Mouse (Mus musculus): ENCODE measurements around the gene Pitpna. TPM values are rescaled to one million over a fixed set of nuclear protein-coding genes. Genes with fewer than 3 reads are reported as not detected.

Pitpna gene
- 56.1 and 70.4 TPM in 2 replicates for polyA plus RNA-seq (2012; rRNA removed)

GRCm38 (mm10) chr11:75587493-75588284, at the start of gene Pitpna:
Gene Pitpna (plus strand): TSS chr11:75588097.
- Histone ChIP-seq H3K4me3 (replicated peaks; ENCODE audit: extremely low read depth, low read depth, low read length) (peak within 1 kb of the TSS; percentile 95), H3K4me1 (ENCODE audit: control insufficient read depth, insufficient read depth, low read length) (peaks cover 18% of the 10 kb centered on the region)
- TF ChIP-seq POLR2A (IDR thresholded peaks at IDR 0.05; ENCODE audit: borderline replicate concordance, extremely low read depth, low read depth, low read length) (peak; percentile 89), CTCF (IDR thresholded peaks at IDR 0.05; ENCODE audit: insufficient read depth, low read length) (no peak)
- DNase-seq = peak; percentile 95
- 4% methylated on average over 49 of the region's 49 CpGs for WGBS

GRCm38 (mm10) chr11:75538184-75538969, 49.5 kb upstream of the Pitpna start:
- no peak for DNase-seq
- 33% methylated on average over 9 of the region's 9 CpGs for WGBS

GRCm38 (mm10) chr11:75538970-75539299, 49.0 kb upstream of the Pitpna start:
- Histone ChIP-seq H3K4me3 (replicated peaks; ENCODE audit: extremely low read depth, low read depth, low read length) (no peak overlapping the region), H3K4me1 (ENCODE audit: control insufficient read depth, insufficient read depth, low read length) (peaks cover 26% of the 10 kb centered on the region)
- no peak for DNase-seq
- 79% methylated on average over 13 of the region's 13 CpGs for WGBS
- TF ChIP-seq CTCF (IDR thresholded peaks at IDR 0.05; ENCODE audit: insufficient read depth, low read length) = no peak
- TF ChIP-seq POLR2A (IDR thresholded peaks at IDR 0.05; ENCODE audit: borderline replicate concordance, extremely low read depth, low read depth, low read length) = no peak

More at GRCm38 (mm10) chr11:75538184-75538969, 49.5 kb upstream of the Pitpna start:
- H3K4me3 ChIP-seq (replicated peaks; ENCODE audit: extremely low read depth, low read depth, low read length) = no peak overlapping the region
- peaks cover 26% of the 10 kb centered on the region for H3K4me1 ChIP-seq (ENCODE audit: control insufficient read depth, insufficient read depth, low read length)
- TF ChIP-seq CTCF (IDR thresholded peaks at IDR 0.05; ENCODE audit: insufficient read depth, low read length) (no peak), POLR2A (IDR thresholded peaks at IDR 0.05; ENCODE audit: borderline replicate concordance, extremely low read depth, low read depth, low read length) (no peak)

GRCm38 (mm10) chr11:75540209-75540608, 47.7 kb upstream of the Pitpna start:
- no peak for DNase-seq
- WGBS = 80% methylated on average over 8 of the region's 8 CpGs
- TF ChIP-seq CTCF (IDR thresholded peaks at IDR 0.05; ENCODE audit: insufficient read depth, low read length) (no peak), POLR2A (IDR thresholded peaks at IDR 0.05; ENCODE audit: borderline replicate concordance, extremely low read depth, low read depth, low read length) (no peak)

GRCm38 (mm10) chr11:75540710-75541581, 47.0 kb upstream of the Pitpna start:
- WGBS = 53% methylated on average over 19 of the region's 19 CpGs
- no peak for TF ChIP-seq POLR2A (IDR thresholded peaks at IDR 0.05; ENCODE audit: borderline replicate concordance, extremely low read depth, low read depth, low read length)
- TF ChIP-seq CTCF (IDR thresholded peaks at IDR 0.05; ENCODE audit: insufficient read depth, low read length) = no peak
- no peak overlapping the region for H3K4me3 ChIP-seq (replicated peaks; ENCODE audit: extremely low read depth, low read depth, low read length)
- H3K4me1 ChIP-seq (ENCODE audit: control insufficient read depth, insufficient read depth, low read length) = peaks cover 24% of the 10 kb centered on the region
- no peak for DNase-seq

More at GRCm38 (mm10) chr11:75540209-75540608, 47.7 kb upstream of the Pitpna start:
- H3K4me3 ChIP-seq (replicated peaks; ENCODE audit: extremely low read depth, low read depth, low read length) = no peak overlapping the region
- H3K4me1 ChIP-seq (ENCODE audit: control insufficient read depth, insufficient read depth, low read length) = peaks cover 24% of the 10 kb centered on the region

- Histone ChIP-seq H3K4me3 (replicated peaks; ENCODE audit: extremely low read depth, low read depth, low read length) (no peak overlapping the region), H3K4me1 (ENCODE audit: control insufficient read depth, insufficient read depth, low read length) (peaks cover 16% of the 10 kb centered on the region)
- WGBS = 88% methylated on average over 9 of the region's 9 CpGs
- TF ChIP-seq POLR2A (IDR thresholded peaks at IDR 0.05; ENCODE audit: borderline replicate concordance, extremely low read depth, low read depth, low read length) = no peak
- no peak for TF ChIP-seq CTCF (IDR thresholded peaks at IDR 0.05; ENCODE audit: insufficient read depth, low read length)
- no peak for DNase-seq
Measured at GRCm38 (mm10) chr11:75544713-75545112, 43.2 kb upstream of the Pitpna start.

- H3K4me1 ChIP-seq (ENCODE audit: control insufficient read depth, insufficient read depth, low read length) = peaks cover 18% of the 10 kb centered on the region
- TF ChIP-seq CTCF (IDR thresholded peaks at IDR 0.05; ENCODE audit: insufficient read depth, low read length) (no peak), POLR2A (IDR thresholded peaks at IDR 0.05; ENCODE audit: borderline replicate concordance, extremely low read depth, low read depth, low read length) (no peak)
- peak; percentile 6 for DNase-seq
- H3K4me3 ChIP-seq (replicated peaks; ENCODE audit: extremely low read depth, low read depth, low read length) = no peak overlapping the region
- 68% methylated on average over 4 of the region's 4 CpGs for WGBS
Measured at GRCm38 (mm10) chr11:75546057-75546456, 41.8 kb upstream of the Pitpna start.

- 31% methylated on average over 5 of the region's 5 CpGs for WGBS
- Histone ChIP-seq H3K4me1 (ENCODE audit: control insufficient read depth, insufficient read depth, low read length) (peaks cover 26% of the 10 kb centered on the region), H3K4me3 (replicated peaks; ENCODE audit: extremely low read depth, low read depth, low read length) (no peak overlapping the region)
- TF ChIP-seq CTCF (IDR thresholded peaks at IDR 0.05; ENCODE audit: insufficient read depth, low read length) (no peak), POLR2A (IDR thresholded peaks at IDR 0.05; ENCODE audit: borderline replicate concordance, extremely low read depth, low read depth, low read length) (no peak)
- DNase-seq = peak; percentile 69
Measured at GRCm38 (mm10) chr11:75549658-75550111, 38.2 kb upstream of the Pitpna start.

All from lung, adult 2 months (tissue).